Mouse (Mus musculus): ENCODE measurements around the gene Spata13. TPM values are rescaled to one million over a fixed set of nuclear protein-coding genes. Genes with fewer than 3 reads are reported as not detected.

Gene Spata13
- total RNA-seq, 2 experiments from 2014 or later = 23.2 to 31.1 TPM

- TF ChIP-seq CTCF (conservative IDR thresholded peaks at IDR 0.05) = no peak
- DNase-seq (ENCODE audit: low spot score in 2 of 2) = no peak
- H3K4me3 ChIP-seq = no peak overlapping the region
- no peak overlapping the region for H3K27ac ChIP-seq
These were observed 120.9 kb downstream of the Spata13 start for GRCm38 (mm10) chr14:60754656-60755055.

GRCm38 (mm10) chr14:60756271-60756670 lies 122.5 kb downstream of the Spata13 start:
- TF ChIP-seq CTCF (conservative IDR thresholded peaks at IDR 0.05) = no peak
- H3K27ac ChIP-seq = no peak overlapping the region

GRCm38 (mm10) chr14:60757265-60757664 lies 123.5 kb downstream of the Spata13 start:
- TF ChIP-seq CTCF (conservative IDR thresholded peaks at IDR 0.05) = no peak

More at GRCm38 (mm10) chr14:60756271-60756670, 122.5 kb downstream of the Spata13 start:
- no peak for DNase-seq (ENCODE audit: low spot score in 2 of 2)
- H3K4me3 ChIP-seq = no peak overlapping the region

GRCm38 (mm10) chr14:60757722-60758121 lies 123.9 kb downstream of the Spata13 start:
- Histone ChIP-seq H3K27ac (no peak overlapping the region), H3K4me3 (no peak overlapping the region)
- no peak for TF ChIP-seq CTCF (conservative IDR thresholded peaks at IDR 0.05)
- no peak for DNase-seq (ENCODE audit: low spot score in 2 of 2)

More at GRCm38 (mm10) chr14:60757265-60757664, 123.5 kb downstream of the Spata13 start:
- no peak overlapping the region for H3K4me3 ChIP-seq
- no peak overlapping the region for H3K27ac ChIP-seq
- no peak for DNase-seq (ENCODE audit: low spot score in 2 of 2)

GRCm38 (mm10) chr14:60759097-60759496 lies 125.3 kb downstream of the Spata13 start:
- Histone ChIP-seq H3K27ac (no peak overlapping the region), H3K4me3 (no peak overlapping the region)
- DNase-seq (ENCODE audit: low spot score in 2 of 2) = no peak
- no peak for TF ChIP-seq CTCF (conservative IDR thresholded peaks at IDR 0.05)

- no peak overlapping the region for H3K4me3 ChIP-seq
- TF ChIP-seq CTCF (conservative IDR thresholded peaks at IDR 0.05) = no peak
- no peak for DNase-seq (ENCODE audit: low spot score in 2 of 2)
- peak overlapping the region; percentile 28; the same call in 1 of the 2 replicates for H3K27ac ChIP-seq
These were observed 128.0 kb downstream of the Spata13 start for GRCm38 (mm10) chr14:60761801-60762200.

GRCm38 (mm10) chr14:60762754-60763153 lies 129.0 kb downstream of the Spata13 start:
- no peak for DNase-seq (ENCODE audit: low spot score in 2 of 2)
- H3K4me3 ChIP-seq = no peak overlapping the region
- H3K27ac ChIP-seq = peak overlapping the region; percentile 57
- TF ChIP-seq CTCF (conservative IDR thresholded peaks at IDR 0.05) = no peak

- H3K4me3 ChIP-seq = no peak overlapping the region
- H3K27ac ChIP-seq = peak overlapping the region; percentile 57; the same call in 1 of the 2 replicates
- TF ChIP-seq CTCF (conservative IDR thresholded peaks at IDR 0.05) = no peak
- no peak for DNase-seq (ENCODE audit: low spot score in 2 of 2)
These were observed 129.9 kb downstream of the Spata13 start for GRCm38 (mm10) chr14:60763746-60764145.

- no peak for TF ChIP-seq CTCF (conservative IDR thresholded peaks at IDR 0.05)
- DNase-seq (ENCODE audit: low spot score in 2 of 2) = no peak
- Histone ChIP-seq H3K27ac (peak overlapping the region; percentile 51; the same call in 1 of the 2 replicates), H3K4me3 (no peak overlapping the region)
These were observed 130.7 kb downstream of the Spata13 start for GRCm38 (mm10) chr14:60764526-60764925.

GRCm38 (mm10) chr14:60765025-60765424 lies 131.2 kb downstream of the Spata13 start:
- Histone ChIP-seq H3K27ac (peak overlapping the region; percentile 51; the same call in 1 of the 2 replicates), H3K4me3 (no peak overlapping the region)
- TF ChIP-seq CTCF (conservative IDR thresholded peaks at IDR 0.05) = no peak
- DNase-seq (ENCODE audit: low spot score in 2 of 2) = no peak

- DNase-seq (ENCODE audit: low spot score in 2 of 2) = no peak
- Histone ChIP-seq H3K27ac (peak within 1 kb of the TSS; percentile 78; the same call in 1 of the 2 replicates), H3K4me3 (no peak within 1 kb of the TSS)
- no peak for TF ChIP-seq CTCF (conservative IDR thresholded peaks at IDR 0.05)
These were observed 134.1 kb downstream of the Spata13 start, which contains the start of gene C1qtnf9 for GRCm38 (mm10) chr14:60767884-60768283. Gene C1qtnf9 (plus strand): TSS chr14:60768134.

GRCm38 (mm10) chr14:60769340-60769739 lies 135.5 kb downstream of the Spata13 start:
- TF ChIP-seq CTCF (conservative IDR thresholded peaks at IDR 0.05) = peak; percentile 64
- Histone ChIP-seq H3K27ac (peak overlapping the region; percentile 49), H3K4me3 (no peak overlapping the region)
- no peak for DNase-seq (ENCODE audit: low spot score in 2 of 2)

- DNase-seq (ENCODE audit: low spot score in 2 of 2) = no peak
- no peak for TF ChIP-seq CTCF (conservative IDR thresholded peaks at IDR 0.05)
- Histone ChIP-seq H3K27ac (no peak overlapping the region), H3K4me3 (peak overlapping the region; percentile 57)
These were observed 136.8 kb downstream of the Spata13 start for GRCm38 (mm10) chr14:60770594-60770993.

- peak overlapping the region; percentile 72 for H3K27ac ChIP-seq
These were observed 137.3 kb downstream of the Spata13 start for GRCm38 (mm10) chr14:60771057-60771456.

More at GRCm38 (mm10) chr14:60771057-60771456, 137.3 kb downstream of the Spata13 start:
- peak; percentile 52 to 77 for DNase-seq (ENCODE audit: low spot score in 2 of 2)
- peak overlapping the region; percentile 57 for H3K4me3 ChIP-seq
- TF ChIP-seq CTCF (conservative IDR thresholded peaks at IDR 0.05) = peak; percentile 97

Data from layer of hippocampus, adult 2 months (tissue).